Mouse (Mus musculus) gastrocnemius, postnatal 36 days (tissue): ENCODE results near the gene Olfr1404. TPM values are rescaled to one million over a fixed set of nuclear protein-coding genes. Genes with fewer than 3 reads are reported as not detected.
"Not testable (repeated sequence)": the region's sequence is repeated elsewhere in the genome, so short reads cannot be mapped to it uniquely, and the experiment has no call there.

Experiments used
- DNase-seq, 2 experiments: peaks; one replicate each; pipeline ENCODE4 v3.0.0; 2022
- intact Hi-C: fragments of 180-260 bp; cut with DNase I; formaldehyde crosslinking; loops from one replicate; pipeline ENCODE4 v1.15.1; 2025
- long read RNA-seq, 2 experiments: library from polyadenylated mRNA; stranded (forward); transcript quantifications; one replicate each; pipeline ENCODE4 v2.0.0; 2021
- total RNA-seq, 2 experiments: library from RNA; stranded (reverse); gene quantifications; 2 replicates each; pipeline ENCODE4 v1.2.3; 2021

Gene Olfr1404
- not detected for total RNA-seq
- long read RNA-seq, experiment 1: 0 reads
- long read RNA-seq, experiment 2: 0 reads

- no peak for DNase-seq
- intact Hi-C loops: no loop called here
Observed at GRCm38 (mm10) chr1:173212092-173212491, at the start of gene Olfr1404. TSS of gene Olfr1404 (plus strand) at chr1:173212392.

GRCm38 (mm10) chr1:173174154-173174842 is 37.9 kb upstream of the Olfr1404 start:
- intact Hi-C loops: no loop called here
- no peak for DNase-seq

DNA sequence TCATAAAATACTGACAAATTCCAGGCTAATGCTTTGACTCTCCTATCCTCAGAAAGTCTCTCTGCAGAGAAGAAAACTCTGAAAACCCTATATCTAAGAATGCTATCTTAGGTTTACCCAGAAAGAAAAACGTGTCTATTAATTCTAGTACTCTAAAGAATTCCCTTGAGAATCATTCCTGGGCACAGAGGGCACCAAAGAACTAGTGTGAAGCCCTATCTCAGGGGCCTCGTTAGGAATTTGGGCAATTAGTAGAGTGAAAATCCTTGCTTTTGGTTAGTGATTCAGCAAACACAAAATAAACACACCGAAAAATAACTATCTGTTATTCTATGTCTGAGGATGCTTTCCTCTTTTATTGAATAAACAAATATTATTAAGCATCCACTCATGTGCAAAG is 21.7 kb upstream of the Olfr1404 start, which contains the start of gene Olfr1406:
Olfr1406 (minus strand) TSS at position 101 of the 400 bp plus-strand sequence.
- intact Hi-C loops: no loop called here
- no peak for DNase-seq

DNA sequence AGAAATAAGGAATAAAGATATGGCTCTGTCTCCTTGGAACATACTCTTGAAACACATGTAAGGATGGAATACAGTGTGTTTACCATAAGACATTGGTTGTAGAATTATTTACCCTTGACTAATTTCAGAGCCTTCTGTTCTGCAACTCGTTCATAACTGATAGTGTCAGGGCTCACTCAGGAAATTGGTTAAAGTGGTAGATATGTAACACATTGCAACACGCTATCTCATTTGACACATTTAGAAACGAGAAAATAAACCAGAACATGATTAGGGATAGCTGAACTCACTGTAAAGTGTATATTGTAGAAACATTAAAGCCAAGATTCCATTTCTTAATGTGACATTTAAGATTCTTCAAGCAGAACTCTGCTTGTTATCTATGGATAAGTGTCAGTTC is 20.1 kb upstream of the Olfr1404 start:
- DNase-seq: no peak
- intact Hi-C loops: no loop called here

DNA sequence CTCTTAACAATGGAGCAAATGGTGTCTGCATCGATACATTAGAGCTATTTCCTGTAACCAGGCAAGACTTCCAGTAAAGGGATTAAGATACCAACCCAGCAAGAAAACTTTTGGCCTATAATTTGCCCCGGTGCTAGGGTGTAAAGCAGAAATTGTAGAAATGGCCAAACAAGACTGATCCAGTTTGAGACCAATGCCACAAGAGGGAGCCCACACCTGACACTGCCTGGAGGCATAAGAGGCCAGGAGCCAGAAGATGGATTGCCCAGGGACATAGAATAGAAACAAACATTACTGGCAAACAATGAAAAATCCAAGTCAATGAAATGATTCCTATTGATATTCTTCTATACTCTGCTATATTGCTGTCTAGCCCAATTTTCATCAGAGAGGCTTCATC is 15.8 kb upstream of the Olfr1404 start:
- intact Hi-C loops: no loop called here
- DNase-seq: no peak

- intact Hi-C loops: no loop called here
- DNase-seq: no peak
Observed at GRCm38 (mm10) chr1:173197508-173197907, 14.7 kb upstream of the Olfr1404 start, which contains the start of gene Olfr218. TSS of gene Olfr218 (plus strand) at chr1:173197808.

DNA sequence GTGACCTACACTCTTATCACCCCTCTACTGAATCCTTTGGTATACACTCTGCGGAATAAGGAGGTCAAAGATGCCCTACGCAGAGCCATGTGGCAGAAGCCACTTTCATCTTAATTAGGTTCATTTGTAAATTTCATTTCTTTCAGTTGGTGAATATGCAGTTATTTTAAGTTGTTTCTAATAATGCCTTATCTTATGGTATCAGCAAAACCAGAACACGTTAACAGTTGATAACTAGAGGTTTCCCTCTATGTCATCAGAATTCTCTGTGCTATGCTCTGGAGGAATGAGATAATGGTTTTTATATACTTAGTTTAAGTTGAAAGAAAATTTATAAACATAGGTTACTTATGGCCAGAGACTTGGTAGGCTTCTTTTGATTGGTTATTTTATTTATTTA is 4.3 kb downstream of the Olfr1404 start:
- no peak for DNase-seq
- intact Hi-C loops: no loop called here

DNA sequence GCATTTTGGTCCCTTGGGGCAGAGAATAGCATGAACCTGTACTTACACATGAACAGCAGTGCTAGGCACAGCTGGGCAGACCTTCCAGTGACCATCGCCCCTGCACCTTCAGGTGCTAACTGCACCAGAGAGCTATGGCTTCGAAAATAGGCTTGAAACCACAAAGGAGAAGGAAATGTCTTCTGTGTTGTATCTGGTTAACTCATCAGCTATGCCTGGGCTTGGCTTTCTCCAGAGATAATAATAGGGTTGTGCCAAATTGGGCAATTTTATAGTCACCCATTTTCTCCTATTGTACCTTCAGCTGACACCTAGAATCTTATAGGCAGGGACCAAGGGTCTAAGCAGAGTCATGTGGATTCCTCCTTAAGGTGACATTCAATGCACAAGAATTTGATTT is 14.9 kb downstream of the Olfr1404 start, which contains the start of gene Fcer1a:
Fcer1a (minus strand) TSS at position 134 of the 400 bp plus-strand sequence.
- intact Hi-C loops: no loop called here

DNA sequence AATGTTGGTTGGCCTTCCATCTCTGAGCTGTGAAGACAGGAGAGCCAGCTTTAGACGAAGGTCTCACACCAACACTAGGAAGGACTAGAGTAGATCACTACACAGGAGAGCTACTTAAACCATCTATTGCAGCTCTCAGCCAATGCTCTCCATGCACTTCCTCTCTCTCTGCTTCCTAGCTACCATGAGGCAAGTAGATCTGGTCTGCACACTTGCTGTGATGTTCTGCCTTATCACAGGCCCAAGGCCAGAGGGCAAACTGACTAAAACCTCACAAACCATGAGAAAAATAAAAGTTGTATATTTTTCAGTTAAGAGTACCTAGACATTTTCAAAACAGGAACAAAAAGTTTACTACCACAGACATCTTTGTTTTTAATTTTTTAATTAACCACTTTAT is 24.8 kb downstream of the Olfr1404 start:
- intact Hi-C loops, DNase-seq: not testable (repeated sequence)

More for the DNA sequence above, 14.9 kb downstream of the Olfr1404 start, which contains the start of gene Fcer1a:
- DNase-seq: no peak

DNA sequence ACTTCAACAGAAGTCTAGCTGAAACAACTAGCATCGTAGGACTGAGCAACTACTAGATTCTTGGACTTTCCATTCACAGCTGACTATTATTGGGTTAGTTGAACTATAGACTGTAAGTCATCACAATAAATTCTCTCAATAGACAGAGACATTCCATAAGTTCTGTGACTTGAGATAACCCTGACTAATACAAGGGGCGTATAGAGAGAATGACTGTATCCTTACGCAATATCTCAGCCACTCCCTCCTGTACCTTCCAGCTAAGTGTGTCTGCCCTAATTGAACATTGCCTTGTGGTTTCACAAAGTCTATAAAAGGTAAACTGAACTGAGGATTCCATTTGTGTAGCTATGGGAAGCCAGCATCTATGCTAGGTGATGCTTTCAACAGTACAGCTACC is 37.7 kb downstream of the Olfr1404 start:
- no peak for DNase-seq
- intact Hi-C loops: no loop called here

DNA sequence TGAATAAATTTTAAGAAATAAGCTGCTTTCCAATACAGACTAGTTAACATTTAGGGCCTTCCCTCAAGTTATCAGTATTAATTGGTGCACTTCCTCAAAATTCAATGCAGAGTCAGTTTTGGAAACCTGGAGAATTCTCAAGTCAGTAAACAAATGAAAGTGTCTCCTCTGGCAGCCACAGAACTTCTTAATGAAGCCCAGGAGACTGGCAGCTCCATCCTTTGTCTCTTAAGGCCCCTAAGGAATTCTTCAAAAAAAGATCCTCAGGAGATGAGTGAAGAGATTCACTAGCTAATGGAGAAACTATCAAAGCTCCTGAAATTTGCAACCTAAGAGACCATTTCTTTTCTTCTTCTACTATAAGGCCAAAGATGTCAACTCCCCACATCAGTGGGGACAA is 53.5 kb downstream of the Olfr1404 start, which contains the start of gene Olfr418:
Olfr418 (plus strand) TSS at position 301 of the 400 bp plus-strand sequence.
- no peak for DNase-seq
- intact Hi-C loops: no loop called here

Other genes starting within 250 kb of the Olfr1404 start
- not detected for gene Olfr1408, start 75.0 kb upstream of the Olfr1404 start, total RNA-seq
- not detected for gene Olfr1406, start 21.8 kb upstream of the Olfr1404 start, total RNA-seq
- not detected for gene Olfr218, start 14.6 kb upstream of the Olfr1404 start, total RNA-seq
- gene Fcer1a, start 14.8 kb downstream of the Olfr1404 start, total RNA-seq: under 1 TPM in 1 of 2 experiments, not detected in 1; 0.43 TPM
- gene Olfr418, start 53.6 kb downstream of the Olfr1404 start, total RNA-seq: not detected
- not detected for gene Mptx2, start 65.4 kb downstream of the Olfr1404 start, total RNA-seq
- gene Ackr1, start 121.4 kb downstream of the Olfr1404 start, total RNA-seq: 1 to 10 TPM; 2.2 to 2.9 TPM
- under 1 TPM in 1 of 2 experiments, not detected in 1; 0.47 TPM for gene Aim2, start 138.5 kb downstream of the Olfr1404 start, total RNA-seq
- 1 to 10 TPM; 8.7 to 8.9 TPM for gene Cadm3, start 155.3 kb downstream of the Olfr1404 start, total RNA-seq